Mouse (Mus musculus): ENCODE results near the gene P4ha3.
"Not testable (repeated sequence)": the region's sequence is repeated elsewhere in the genome, so short reads cannot be mapped to it uniquely, and the experiment has no call there.

Gene P4ha3

DNA sequence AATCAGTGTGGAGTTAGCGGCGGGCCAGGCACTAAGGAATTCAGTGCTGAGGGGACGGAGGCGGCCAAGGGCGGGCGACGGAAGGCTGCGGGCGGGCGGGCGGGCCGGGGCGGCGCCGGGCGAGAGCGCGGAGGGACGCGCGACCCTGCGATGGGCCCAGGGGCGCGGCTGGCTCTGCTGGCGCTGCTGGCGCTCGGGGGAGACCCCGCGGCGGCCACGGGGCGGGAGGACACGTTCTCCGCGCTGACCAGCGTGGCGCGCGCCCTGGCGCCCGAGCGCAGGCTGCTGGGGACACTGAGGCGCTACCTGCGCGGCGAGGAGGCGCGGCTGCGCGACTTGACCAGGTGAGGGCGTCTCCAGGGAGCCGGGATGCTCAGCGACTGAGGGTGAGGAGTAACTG, at the start of gene P4ha3:
P4ha3 (plus strand) TSS at position 138 of the 400 bp plus-strand sequence.
- no peak for DNase-seq (ENCODE audit: low spot score in 2 of 2)

DNA sequence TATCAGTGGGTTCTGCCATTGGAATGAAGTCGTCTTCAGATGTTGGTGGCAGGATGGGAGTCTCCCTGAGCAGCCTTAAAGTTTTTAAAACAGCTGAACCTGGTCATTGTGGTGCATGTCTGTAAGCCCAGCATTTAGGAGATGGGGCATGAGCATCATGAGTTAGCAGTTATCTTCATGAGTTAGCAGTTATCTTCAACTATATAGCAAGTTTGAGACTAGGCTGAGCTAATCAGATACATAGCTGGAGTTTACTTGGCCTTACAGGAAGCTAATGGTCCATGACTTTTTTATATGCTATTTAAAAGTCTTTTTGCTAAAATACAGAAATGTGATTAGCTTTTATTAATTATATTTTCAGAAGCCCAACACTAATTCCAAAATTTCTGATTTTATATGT, 47.0 kb upstream of the P4ha3 start:
- DNase-seq (ENCODE audit: low spot score in 2 of 2) = no peak

GRCm38 (mm10) chr7:100240601-100241000, 44.7 kb upstream of the P4ha3 start:
- DNase-seq (ENCODE audit: low spot score in 2 of 2) = no peak

GRCm38 (mm10) chr7:100243007-100243406, 42.3 kb upstream of the P4ha3 start:
- no peak for DNase-seq (ENCODE audit: low spot score in 2 of 2)

- no peak for DNase-seq (ENCODE audit: low spot score in 2 of 2)
Measured at GRCm38 (mm10) chr7:100244225-100244624, 41.1 kb upstream of the P4ha3 start.

DNA sequence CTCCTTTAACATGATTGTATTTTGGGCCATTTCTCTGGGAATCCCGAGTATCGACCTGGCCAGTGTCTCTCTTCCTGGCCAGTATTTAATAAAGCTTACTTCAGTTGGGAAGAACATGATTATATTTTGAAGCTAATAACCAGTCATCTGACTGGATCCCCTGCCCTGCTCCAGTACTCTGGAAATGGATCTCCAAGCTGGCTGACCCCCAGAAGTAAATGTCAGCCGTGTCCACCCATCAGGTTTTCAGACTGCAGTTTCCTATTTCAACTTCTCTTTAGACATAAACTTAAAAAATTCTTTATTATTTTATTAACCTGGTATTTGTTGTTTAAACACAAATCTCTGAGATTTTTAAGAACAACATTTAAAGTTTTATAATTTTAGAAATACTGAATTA, 40.1 kb upstream of the P4ha3 start:
- DNase-seq (ENCODE audit: low spot score in 2 of 2) = no peak

DNA sequence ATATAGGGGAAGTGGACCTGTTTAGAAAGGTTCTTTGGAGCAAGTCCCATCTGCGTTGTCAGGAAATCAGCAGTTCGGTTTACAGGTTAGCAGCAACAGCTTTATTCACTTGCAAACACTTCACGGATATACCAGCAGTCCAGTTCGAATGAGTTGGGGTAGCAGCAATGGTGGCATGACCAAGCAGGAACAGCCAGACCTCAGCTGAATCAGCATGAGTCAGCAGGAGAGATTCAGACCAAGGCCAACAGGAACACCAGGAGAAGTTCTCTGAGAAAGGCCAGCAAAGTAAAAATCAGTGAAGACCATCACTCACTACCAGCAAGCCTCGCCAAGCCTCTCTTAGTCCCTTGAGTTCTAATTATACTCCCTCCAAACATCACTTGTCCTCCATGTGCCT, 34.7 kb upstream of the P4ha3 start:
- no peak for DNase-seq (ENCODE audit: low spot score in 2 of 2)

GRCm38 (mm10) chr7:100262350-100262749, 23.0 kb upstream of the P4ha3 start:
- no peak for DNase-seq (ENCODE audit: low spot score in 2 of 2)

DNA sequence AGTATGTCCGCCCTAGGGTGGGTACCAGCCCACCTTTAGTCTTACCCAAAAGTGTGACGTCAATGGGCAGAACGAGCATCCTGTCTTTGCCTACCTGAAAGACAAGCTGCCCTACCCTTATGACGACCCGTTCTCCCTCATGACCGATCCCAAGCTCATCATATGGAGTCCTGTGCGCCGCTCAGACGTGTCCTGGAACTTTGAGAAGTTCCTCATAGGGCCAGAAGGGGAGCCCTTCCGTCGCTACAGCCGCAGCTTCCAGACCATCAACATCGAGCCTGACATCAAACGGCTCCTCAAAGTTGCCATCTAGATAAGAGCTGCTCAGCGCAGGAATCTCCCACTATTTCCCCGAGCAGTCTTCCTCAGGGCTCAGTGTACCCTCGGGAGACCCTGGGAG, 20.4 kb upstream of the P4ha3 start:
- DNase-seq (ENCODE audit: low spot score in 2 of 2) = not testable (repeated sequence)

- DNase-seq (ENCODE audit: low spot score in 2 of 2) = no peak
Measured at GRCm38 (mm10) chr7:100272369-100272768, 13.0 kb upstream of the P4ha3 start.

- DNase-seq (ENCODE audit: low spot score in 2 of 2) = no peak
Measured at GRCm38 (mm10) chr7:100274507-100274906, 10.8 kb upstream of the P4ha3 start.

GRCm38 (mm10) chr7:100276397-100276796, 8.9 kb upstream of the P4ha3 start:
- DNase-seq (ENCODE audit: low spot score in 2 of 2) = no peak

DNA sequence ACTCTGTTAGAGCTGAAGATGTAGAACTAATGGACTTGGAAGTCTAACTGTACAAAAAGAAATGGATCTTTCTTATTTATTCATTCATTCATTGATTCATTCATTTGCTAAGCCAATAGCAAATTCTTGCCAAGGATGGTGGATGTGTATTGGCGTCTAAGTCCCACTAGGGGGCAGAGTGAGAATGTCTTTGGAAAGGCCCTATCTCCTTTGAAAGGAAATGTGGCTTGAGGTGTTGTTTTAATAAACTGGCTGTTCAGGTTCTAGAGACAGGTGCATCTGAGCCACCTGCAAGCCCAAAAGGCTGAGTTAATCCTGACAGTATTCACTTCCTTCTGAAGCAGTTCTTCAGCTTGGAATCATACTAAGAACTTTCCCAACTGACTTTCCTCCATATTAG, 5.5 kb upstream of the P4ha3 start:
- DNase-seq (ENCODE audit: low spot score in 2 of 2) = no peak

DNA sequence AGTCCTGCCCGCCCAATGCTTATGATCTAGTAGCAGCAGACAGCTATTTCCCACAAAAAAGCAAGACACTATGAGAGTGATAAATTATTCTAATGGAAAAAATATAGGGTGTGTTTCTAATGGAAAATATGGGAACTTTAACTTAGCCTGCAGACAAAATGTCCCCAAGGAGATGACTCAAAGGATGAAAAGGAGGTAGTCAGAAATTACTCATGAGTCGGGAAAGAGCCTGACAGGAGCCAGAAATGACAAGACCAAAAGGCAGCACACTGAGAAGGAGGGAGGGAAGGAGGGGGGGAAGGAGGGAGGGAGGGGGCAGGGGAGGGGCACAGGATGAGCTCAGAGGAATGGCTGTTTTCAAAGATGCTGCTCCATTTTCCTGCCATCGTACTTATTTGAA, 3.7 kb upstream of the P4ha3 start:
- DNase-seq (ENCODE audit: low spot score in 2 of 2) = no peak

GRCm38 (mm10) chr7:100283298-100283697, 2.0 kb upstream of the P4ha3 start:
- no peak for DNase-seq (ENCODE audit: low spot score in 2 of 2)

DNA sequence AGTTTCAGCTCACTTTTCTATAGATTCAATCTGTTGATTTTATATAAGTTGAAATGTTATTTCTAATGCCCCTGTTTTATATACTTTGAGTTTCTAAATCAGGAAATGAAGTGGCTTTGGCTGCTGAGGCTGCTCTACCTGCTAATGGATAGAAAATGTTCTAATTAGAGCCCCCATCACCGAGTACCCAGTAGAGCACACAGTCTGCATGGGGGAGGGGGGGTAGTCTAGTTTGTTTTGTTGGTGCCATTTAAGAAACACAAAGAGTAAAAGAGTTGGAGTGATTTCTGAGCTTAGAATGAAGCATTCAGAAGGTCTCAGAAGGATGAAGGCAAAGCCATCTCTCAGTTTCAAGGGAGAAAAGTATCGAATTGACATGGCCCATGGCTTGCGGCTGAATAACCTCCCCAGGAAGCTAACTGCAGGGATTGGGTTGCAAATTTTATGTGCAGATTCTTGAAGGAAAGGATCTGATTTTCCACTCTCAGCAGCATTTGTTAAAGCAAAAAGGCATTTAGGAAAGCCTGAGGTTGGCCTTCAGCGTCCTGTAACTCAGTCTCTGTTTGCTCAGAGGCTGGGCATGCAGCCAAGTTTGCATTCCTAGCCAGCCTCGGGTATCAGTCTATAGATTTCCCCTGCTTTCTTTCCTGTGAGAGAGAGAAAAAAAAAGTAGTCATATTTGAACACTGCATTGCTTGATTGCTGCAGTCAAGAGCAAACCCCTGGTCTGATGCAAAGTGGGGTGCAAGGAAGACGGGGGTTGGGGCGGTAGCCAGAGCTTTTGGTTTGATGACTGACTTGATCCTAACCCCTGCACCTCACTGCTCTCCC, 2.6 kb downstream of the P4ha3 start:
- DNase-seq (ENCODE audit: low spot score in 2 of 2) = peak in 1 of 2 experiments; percentile 56

DNA sequence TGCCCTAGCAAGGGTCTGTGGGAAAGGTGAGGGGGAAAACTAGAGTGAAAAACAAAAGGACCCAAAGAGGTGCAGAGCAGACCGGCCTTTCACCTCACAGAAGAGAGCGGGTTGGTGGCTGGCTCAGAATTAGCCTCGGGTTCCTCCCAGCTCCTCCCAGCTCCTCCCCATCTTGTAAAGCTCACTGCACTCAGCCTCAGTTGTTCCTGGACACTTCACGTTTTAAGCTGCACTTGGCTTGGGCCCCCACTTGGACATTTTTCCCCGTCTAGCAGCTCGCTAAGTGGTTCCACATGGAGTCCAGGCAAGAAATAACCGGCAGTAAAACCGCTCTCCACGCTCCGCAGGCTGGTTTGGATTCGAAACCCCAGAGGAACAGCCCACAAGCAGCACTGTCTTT, 3.3 kb downstream of the P4ha3 start:
- no peak for DNase-seq (ENCODE audit: low spot score in 2 of 2)

DNA sequence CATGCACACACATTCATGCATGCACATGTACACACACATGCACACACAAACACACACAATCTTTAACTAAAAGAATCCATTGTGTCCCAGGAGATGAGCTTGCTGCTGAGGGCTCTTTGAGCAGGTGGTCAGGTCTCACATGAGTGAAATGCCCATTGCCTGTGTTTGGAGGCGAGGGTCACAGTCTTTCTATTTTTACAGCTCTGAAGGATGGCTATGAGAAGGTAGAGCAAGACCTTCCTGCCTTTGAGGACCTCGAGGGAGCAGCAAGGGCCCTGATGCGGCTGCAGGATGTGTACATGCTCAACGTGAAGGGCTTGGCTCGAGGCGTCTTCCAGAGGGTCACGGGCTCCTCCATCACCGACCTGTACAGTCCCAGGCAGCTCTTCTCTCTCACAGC, 8.2 kb downstream of the P4ha3 start:
- no peak for DNase-seq (ENCODE audit: low spot score in 2 of 2)

- no peak for DNase-seq (ENCODE audit: low spot score in 2 of 2)
Measured at GRCm38 (mm10) chr7:100295745-100296144, 10.4 kb downstream of the P4ha3 start.

DNA sequence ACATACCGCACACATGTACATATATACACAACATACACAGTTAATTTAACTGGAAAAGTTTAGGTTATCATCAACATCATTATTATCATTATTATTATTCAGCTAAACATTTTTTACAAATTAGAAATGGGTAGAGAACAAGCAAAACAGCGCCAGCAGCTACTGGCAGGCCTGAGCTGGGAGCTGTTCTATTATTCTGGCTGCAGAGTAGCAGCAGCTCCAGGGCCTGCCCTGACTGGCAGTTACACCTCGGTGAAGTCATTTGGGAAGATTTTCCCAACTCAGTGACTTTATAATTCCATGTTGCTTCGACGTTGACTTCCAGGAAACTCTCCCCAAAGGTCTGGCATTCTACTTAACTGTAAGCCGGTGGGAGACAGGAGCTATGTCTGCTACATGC, 11.4 kb downstream of the P4ha3 start:
- no peak for DNase-seq (ENCODE audit: low spot score in 2 of 2)

DNA sequence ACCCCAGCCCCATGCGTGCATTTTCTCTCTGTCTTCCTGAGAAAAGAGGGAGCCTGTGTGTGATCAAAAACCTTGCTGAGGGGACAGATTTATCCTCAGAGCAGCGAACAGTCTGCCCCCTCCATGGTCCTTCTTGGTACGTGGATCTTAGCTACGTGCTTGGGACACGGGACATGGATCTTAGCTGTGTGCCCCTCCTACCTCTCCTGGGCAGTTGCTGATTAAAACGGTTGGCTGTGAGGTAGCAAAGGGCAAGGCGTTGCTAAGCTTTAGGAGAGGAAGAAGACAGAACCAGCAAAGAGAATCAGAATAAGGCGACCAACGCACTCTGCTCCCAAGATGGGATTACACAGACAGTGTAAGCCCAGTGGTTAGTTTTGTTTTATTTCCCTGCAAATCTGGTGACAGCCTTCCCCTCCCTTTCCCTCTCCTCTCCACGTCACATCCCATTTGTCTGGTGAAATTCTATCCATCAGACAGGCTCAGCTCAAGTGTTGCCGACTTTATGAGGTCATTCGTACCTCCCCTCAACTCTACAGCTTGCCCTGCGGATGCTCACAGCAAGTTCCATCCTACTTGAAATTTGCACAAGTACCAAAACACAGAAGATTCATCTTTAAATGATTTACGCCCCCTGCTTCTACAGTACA, 13.7 kb downstream of the P4ha3 start:
- no peak for DNase-seq (ENCODE audit: low spot score in 2 of 2)

DNA sequence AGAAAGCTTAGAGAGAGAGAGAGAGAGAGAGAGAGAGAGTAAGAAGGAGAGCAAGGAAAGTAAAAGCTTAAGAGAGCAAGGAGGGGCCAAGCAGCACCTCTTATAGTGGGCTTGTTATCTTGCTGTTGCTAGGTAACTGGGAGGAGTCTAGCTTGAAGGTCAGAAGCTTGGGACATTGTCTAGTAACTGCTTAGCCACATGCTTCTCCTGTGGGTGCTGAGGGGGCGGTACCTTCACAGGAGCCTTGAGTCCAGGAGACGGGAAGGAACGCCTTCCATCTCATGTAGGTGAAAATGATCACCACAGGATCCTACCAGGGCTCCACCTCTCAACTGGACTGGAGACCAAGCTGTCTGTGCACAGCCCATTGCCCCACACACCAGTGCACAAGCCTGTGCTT, 16.1 kb downstream of the P4ha3 start:
- DNase-seq (ENCODE audit: low spot score in 2 of 2) = no peak

- DNase-seq (ENCODE audit: low spot score in 2 of 2) = peak in 1 of 2 experiments; percentile 72
Measured at GRCm38 (mm10) chr7:100302316-100302715, 17.0 kb downstream of the P4ha3 start.
